In the genomic region with DNA sequence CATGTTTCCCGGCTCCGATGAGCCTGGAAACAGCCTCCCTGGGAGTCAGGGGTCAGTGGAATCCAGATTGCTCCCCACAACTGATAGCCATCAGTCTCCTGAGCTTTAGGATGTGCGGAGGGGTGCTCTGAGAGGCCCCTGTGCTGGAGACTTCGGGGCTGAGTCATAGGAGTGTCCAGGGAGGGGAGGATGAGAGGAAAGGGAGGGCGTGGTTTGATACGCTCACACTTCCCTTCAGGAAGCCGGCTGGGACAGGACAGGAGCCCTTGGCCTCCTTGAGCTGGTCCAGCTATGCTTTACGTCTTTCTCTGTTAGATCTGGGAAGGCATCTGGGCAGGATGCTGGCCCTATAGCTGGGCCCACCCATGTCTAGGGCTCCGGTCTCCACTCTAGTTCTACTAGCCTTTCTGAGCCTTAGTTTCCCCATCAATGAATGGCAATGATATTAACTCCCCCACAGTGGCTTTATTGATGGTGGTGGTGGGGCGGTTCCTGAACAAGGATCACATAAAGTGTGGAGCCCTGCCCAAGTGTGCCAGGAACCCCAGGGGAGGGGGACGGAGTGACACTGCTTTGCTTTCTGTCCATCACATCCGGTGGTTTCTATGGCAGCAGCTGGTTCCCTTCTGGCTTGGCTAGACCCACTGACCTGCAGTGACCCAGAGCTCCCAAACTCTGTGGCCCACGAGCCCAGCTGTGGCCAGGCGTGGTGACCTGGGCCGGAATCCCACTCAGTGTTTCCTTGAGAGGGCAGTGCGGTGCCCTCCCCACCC, we compare ENCODE assay signal across 9 mouse cellular contexts. TPM values are rescaled to one million over a fixed set of nuclear protein-coding genes. Genes with fewer than 3 reads are reported as not detected.
DNase-seq lines count a peak whose midpoint lies in the region; ATAC-seq and TF ChIP-seq lines count a peak whose summit lies in the region.
"Had no signal": no experiment of that assay in that cellular context is flagged by ENCODE, and none has a peak within 500 bp of the region (broad histone marks: within the 10 kb centered on the region; RNA-seq: fewer than 3 reads in every experiment).

No protein-coding gene starts in this region.

- H3K36me3 ChIP-seq in heart, embryonic 12.5 days: no peaks in the 10 kb centered on the region
- H3K36me3 ChIP-seq in kidney, postnatal 0 days (ENCODE audit: insufficient read depth, low read length): no peaks in the 10 kb centered on the region

- H3K4me3 ChIP-seq in heart, embryonic 12.5 days: no peak overlapping the region
- H3K4me3 ChIP-seq in kidney, postnatal 0 days (replicated peaks; ENCODE audit: low read depth, low read length): no peak overlapping the region
- H3K4me3 ChIP-seq: myocyte had no signal

- no peaks in the 10 kb centered on the region for H3K27me3 ChIP-seq in heart, embryonic 12.5 days (replicated peaks)
- H3K27me3 ChIP-seq in kidney, postnatal 0 days (ENCODE audit: insufficient read depth, low read length): no peaks in the 10 kb centered on the region

- ATAC-seq in heart, embryonic 12.5 days (ENCODE audit: insufficient number of reproducible peaks, low FRiP score): peak; percentile 81
- ATAC-seq in kidney, postnatal 0 days (replicated peaks; ENCODE audit: low FRiP score, low read depth): peak; percentile 71
- no peak for ATAC-seq in cerebellum, adult (ENCODE audit: insufficient number of reproducible peaks, low FRiP score, low TSS enrichment)

- H3K4me2 ChIP-seq in heart, embryonic 12.5 days: peak overlapping the region; percentile 25; the same call in 1 of the 2 replicates
- no peak overlapping the region for H3K4me2 ChIP-seq in kidney, postnatal 0 days (ENCODE audit: low read length)

- H3K9ac ChIP-seq in heart, embryonic 12.5 days: 0 out of 2 replicates have a peak overlapping the region, but pooled peaks have one; percentile 28
- H3K9ac ChIP-seq in kidney, postnatal 0 days (ENCODE audit: low read depth, low read length): no peak overlapping the region

- DNase-seq in adrenal gland, adult 2 months: peak; percentile 58
- DNase-seq in adrenal gland, postnatal 25 days: no peak
- DNase-seq in kidney, postnatal 0 days (ENCODE audit: low spot score): peak; percentile 80
- peak; percentile 81 for DNase-seq in lung, postnatal 36 days
- DNase-seq in layer of hippocampus, postnatal 14 days (ENCODE audit: low spot score in 2 of 2): no peak
- no peak for DNase-seq in yolk sac, embryonic 10.5 days (ENCODE audit: low spot score)

- H3K27ac ChIP-seq in heart, embryonic 12.5 days (ENCODE audit: poor library complexity, severe bottlenecking): peak overlapping the region; percentile 66
- H3K27ac ChIP-seq in kidney, postnatal 0 days: peak overlapping the region; percentile 66

- WGBS in heart, embryonic 12.5 days: 43% methylated on average over 15 of the region's 16 CpGs
- 15% methylated on average over 16 of the region's 16 CpGs for whole genome bisulfite sequencing in kidney, postnatal 0 days

- TF ChIP-seq CTCF in kidney, postnatal 0 days (IDR thresholded peaks at IDR 0.05; ENCODE audit: low read depth): no peak

- no peaks in the 10 kb centered on the region for H3K9me3 ChIP-seq in heart, embryonic 12.5 days (replicated peaks)
- H3K9me3 ChIP-seq in kidney, postnatal 0 days (replicated peaks; ENCODE audit: low read length): no peaks in the 10 kb centered on the region

- peaks cover 38% of the 10 kb centered on the region for H3K4me1 ChIP-seq in heart, embryonic 12.5 days (replicated peaks)
- H3K4me1 ChIP-seq in kidney, postnatal 0 days (replicated peaks; ENCODE audit: insufficient read depth, low read length): peaks cover 17% of the 10 kb centered on the region

RNA-seq across cellular contexts. Expression of a gene that starts 33.3 kb away (rescaled TPM):
- not detected for total RNA-seq in adrenal gland, adult 2 months (2021)
- 0.07 TPM in 1 of 2 replicates, not detected in the other for polyA plus RNA-seq in adrenal gland, adult 2 months (2012; rRNA removed)
- not detected in 2 replicates for total RNA-seq in adrenal gland, postnatal 25 days (2021)
- 0.11 and 0.18 TPM in 2 replicates for polyA plus RNA-seq in heart, embryonic 12.5 days (2016; fragmentation: Nextera tagmentation; extraction: Ambion mirVana)
- polyA plus RNA-seq in kidney, postnatal 0 days (2015; fragmentation: Nextera tagmentation; extraction: Ambion mirVana): not detected in 2 replicates
- total RNA-seq in layer of hippocampus, postnatal 14 days (2021): not detected

RNA-seq across cellular contexts. Expression of a gene that starts 49.6 kb away (rescaled TPM):
- 100 to 1,000 TPM; 240 to 255 TPM for total RNA-seq in adrenal gland, adult 2 months (2021)
- 8.0 and 10.3 TPM in 2 replicates for polyA plus RNA-seq in adrenal gland, adult 2 months (2012; rRNA removed)
- 282 and 318 TPM in 2 replicates for total RNA-seq in adrenal gland, postnatal 25 days (2021)
- 200 and 211 TPM in 2 replicates for polyA plus RNA-seq in heart, embryonic 12.5 days (2016; fragmentation: Nextera tagmentation; extraction: Ambion mirVana)
- 241 and 281 TPM in 2 replicates for polyA plus RNA-seq in kidney, postnatal 0 days (2015; fragmentation: Nextera tagmentation; extraction: Ambion mirVana)
- 100 to 1,000 TPM; 199 to 208 TPM for total RNA-seq in layer of hippocampus, postnatal 14 days (2021)

Comparison
In these comparisons a context has a peak if more than half of its experiments do, and no peak if none do; other contexts are left out.
1. DNase-seq: peak in adrenal gland, adult 2 months (single experiment), kidney, postnatal 0 days (single experiment) and lung, postnatal 36 days (single experiment); none in adrenal gland, postnatal 25 days (single experiment), layer of hippocampus, postnatal 14 days (0 of 2) and yolk sac, embryonic 10.5 days (single experiment).